Mouse (Mus musculus) right cerebral cortex, adult 2 months (tissue): ENCODE results near the gene Saa3.
"Not testable (repeated sequence)": the region's sequence is repeated elsewhere in the genome, so short reads cannot be mapped to it uniquely, and the experiment has no call there.

Experiments
- DNase-seq, 2 experiments: peaks; one replicate each; pipeline ENCODE4 v3.0.0; 2021 to 2022; ENCODE audit warnings: low spot score in 2 of 2

Gene Saa3

DNA sequence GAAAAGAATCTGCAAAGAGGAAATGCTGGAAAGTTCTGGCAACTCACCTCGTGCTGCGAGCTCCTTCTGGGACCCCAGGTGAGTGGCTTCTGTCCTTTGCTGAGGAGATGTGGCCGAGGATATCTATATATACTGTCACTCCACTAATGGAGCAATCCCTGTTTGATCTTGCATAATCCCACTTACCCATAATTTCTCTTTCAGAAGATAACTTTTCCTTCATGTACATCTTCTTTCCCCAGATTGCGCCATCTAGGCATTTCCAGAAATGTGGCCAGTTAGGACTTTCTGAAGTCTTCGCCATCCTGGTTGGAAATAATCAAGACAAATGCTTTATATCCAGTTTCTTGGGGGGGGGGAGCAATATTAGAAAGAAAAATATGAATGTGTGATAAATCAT is at the start of gene Saa3:
Gene Saa3 (minus strand): TSS at position 101 of the 400 bp plus-strand sequence.
- no peak for DNase-seq

- no peak for DNase-seq
Measured at GRCm38 (mm10) chr7:46764672-46765071, 49.2 kb upstream of the Saa3 start.

- DNase-seq, result no peak
Measured at GRCm38 (mm10) chr7:46762601-46763000, 47.1 kb upstream of the Saa3 start.

DNA sequence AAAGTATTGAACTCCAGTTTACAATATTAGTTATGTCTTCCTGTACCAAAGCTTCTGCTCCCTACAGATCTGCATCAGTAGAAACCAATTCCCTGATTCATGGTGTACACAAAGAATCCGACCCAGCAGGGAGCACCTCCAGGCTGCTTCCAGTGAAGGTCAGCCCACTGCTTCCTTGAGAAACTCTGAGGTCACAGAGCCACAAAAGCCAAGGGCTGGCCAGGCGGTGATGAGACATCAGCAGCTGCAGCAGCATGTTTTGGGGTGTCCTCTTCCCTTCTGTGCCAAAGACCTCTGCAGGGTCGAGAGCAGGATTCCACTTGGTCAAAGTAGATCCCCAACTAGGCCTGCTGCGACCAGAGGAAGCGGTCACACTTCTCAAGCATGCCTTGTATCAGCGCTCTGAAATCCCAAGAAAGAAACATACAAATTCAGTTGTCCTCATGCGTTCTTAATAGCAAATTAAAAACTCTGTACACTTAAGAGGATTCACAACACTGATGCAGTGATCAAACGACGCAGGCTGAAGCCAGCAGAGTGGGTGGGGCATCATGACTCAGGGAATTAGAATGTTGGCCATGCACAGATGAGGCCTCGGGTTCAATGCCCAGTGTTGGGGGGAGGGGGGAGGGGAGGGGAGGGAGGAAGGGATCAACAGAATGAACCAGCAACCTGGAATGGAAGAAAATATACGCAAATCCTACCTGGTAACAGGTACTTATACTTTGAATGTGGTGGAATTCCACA is 45.7 kb upstream of the Saa3 start:
- DNase-seq, result no peak

GRCm38 (mm10) chr7:46751490-46751889 is 36.0 kb upstream of the Saa3 start, which contains the start of gene Saa2:
Saa2 (plus strand) TSS chr7:46751790.
- no peak for DNase-seq

GRCm38 (mm10) chr7:46748459-46748858 is 33.0 kb upstream of the Saa3 start:
- no peak for DNase-seq

GRCm38 (mm10) chr7:46746381-46746780 is 30.9 kb upstream of the Saa3 start:
- DNase-seq, result no peak

GRCm38 (mm10) chr7:46745816-46746215 is 30.3 kb upstream of the Saa3 start:
- DNase-seq, result no peak

DNA sequence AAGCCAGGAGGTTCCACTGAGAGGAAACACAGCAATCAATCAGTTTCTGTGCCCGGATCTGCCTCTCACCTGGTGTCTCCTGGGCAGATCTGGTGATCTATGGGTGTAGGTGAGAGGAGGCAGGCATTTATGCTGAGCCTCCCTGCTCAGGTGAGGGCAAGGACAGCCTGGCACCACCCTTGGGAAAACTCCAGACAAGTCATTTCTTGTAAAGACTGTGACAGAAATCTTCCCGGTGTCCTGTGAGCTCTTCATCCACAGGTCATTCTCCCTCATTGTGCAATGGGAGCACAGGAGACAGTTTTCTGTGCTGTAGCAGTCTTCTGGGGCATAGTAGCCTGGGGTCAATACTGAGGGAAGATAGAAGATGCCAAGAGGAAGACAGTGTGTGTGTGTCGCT is 27.4 kb upstream of the Saa3 start, which contains the start of gene Saa1:
Gene Saa1 (minus strand): TSS at position 101 of the 400 bp plus-strand sequence.
- not testable (repeated sequence) for DNase-seq

- DNase-seq, result not testable (repeated sequence)
Measured at GRCm38 (mm10) chr7:46740041-46740440, 24.5 kb upstream of the Saa3 start.

GRCm38 (mm10) chr7:46738561-46739460 is 23.3 kb upstream of the Saa3 start:
- no peak for DNase-seq

DNA sequence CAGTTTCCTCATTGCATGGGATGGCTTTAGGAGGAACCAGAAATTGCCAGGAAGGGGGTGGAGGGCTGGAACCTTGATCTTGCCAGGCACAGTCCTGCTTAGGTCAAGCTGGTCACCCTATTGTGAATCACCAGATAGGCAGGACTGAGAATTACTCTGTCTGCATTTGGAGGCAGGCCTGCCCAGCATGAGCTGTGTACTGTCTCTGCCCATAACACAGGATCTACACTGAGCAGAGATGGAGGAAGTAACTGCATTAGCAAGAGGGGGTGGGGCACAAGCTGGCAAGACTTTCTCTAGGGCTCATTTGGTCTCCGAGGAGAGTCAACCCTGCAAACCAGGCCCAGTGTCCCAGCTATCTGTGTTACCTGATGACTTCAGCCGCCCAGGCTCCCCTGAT is 19.5 kb upstream of the Saa3 start:
- DNase-seq, result no peak

DNA sequence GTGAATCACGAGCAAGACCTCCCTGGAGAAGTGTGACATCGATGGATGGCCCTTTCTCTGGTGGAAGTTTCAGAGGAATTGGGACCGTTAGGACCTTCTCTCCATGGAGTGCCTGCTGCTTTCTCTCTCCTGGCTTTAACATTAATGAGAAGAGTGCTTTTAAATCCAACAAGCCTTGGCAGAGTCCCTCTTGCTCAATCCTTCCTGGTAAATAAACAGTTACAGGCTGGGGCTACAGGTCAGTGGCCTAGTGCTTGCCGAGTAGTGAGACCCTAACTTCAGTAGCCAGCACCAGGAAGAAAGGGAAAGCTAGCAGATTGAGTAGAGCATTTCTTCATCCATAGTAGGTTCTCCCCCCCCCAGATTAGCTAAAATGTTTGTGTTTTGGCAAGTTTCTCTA is 17.0 kb upstream of the Saa3 start, which contains the start of gene Saa4:
Gene Saa4 (minus strand): TSS at position 146 of the 400 bp plus-strand sequence.
- DNase-seq, result no peak

- no peak for DNase-seq
Measured at GRCm38 (mm10) chr7:46727584-46727983, 12.1 kb upstream of the Saa3 start.

- DNase-seq, result peak; percentile 20 to 30
Measured at GRCm38 (mm10) chr7:46724396-46724795, 8.9 kb upstream of the Saa3 start.

- no peak for DNase-seq
Measured at GRCm38 (mm10) chr7:46723849-46724248, 8.3 kb upstream of the Saa3 start.

DNA sequence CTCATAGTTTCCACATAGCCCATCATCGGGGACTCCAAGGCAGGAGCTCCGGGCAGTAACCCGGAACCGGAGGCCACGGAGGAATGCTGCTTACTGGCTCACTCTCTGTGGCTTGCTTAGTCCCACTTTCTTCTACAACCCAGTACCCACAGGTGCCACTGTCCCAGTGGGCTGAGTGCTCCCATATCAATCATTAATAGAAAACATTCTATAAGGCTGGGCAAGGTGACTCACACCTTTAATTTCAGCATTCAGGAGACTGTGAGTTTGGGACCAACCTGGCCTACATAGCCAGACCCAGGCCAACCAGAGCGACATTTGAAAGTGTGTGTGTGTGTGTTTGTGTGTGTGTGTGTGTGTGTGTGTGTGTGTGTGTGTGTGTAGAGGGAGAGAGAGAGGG is 7.9 kb upstream of the Saa3 start:
- no peak for DNase-seq

DNA sequence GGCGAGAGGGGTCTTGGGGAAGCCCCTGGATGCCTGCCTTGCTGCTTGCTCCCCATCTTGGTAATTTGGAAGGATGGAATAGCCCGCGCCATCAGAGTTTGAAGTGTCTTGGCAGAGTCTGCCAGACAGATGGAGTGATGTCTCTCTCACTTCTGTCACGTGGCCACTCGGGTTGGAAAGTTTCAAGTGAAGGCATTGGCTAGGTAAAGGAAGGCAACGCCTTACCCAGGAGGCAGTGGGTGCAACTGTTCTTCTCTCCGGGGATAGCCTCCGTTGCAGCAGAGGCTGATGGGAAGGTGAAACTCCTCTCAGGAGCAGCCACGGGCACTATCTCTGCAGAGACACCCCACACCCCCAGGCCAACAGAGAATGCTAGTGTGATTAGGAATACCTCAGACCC is 5.0 kb upstream of the Saa3 start:
- no peak for DNase-seq

DNA sequence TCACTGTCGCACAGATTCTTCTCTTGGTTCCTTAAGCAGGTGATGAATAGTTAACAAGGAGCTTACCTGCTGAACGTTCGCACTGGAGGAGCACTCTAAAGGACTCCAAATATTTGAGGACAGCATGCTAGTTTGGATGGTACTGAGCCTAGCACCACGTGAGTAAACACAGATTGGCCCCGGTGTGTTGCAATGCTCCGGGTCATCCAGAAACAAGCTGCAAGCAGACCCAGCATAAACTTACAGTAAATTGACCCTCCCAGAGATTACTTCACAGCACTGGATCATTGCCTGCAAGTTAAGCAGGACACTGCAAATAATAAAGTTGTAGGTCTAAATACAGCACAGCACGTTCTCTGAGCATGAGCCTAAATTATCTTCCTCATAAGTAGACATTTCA is 4.0 kb upstream of the Saa3 start:
- DNase-seq, result no peak

GRCm38 (mm10) chr7:46718591-46719270 is 3.2 kb upstream of the Saa3 start:
- no peak for DNase-seq

DNA sequence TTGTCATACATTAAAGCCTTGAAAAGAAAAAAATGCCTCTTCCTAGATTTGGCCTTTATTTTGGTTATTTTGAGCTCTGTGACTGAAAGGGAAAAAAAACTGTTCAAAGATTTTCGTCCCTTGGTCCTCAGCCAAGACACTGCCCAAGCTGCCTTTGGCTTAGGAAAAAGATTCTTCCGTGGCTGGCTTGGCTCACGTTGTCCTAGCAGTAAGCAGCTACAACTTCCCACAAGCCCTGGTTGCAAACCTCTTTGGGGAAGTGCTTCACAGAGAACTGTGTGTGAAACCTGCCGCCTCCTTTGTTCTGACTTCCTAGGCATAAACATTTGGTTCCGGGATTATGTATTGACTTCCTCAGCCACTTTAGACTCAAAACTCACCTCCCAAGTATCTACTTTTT is 1.4 kb upstream of the Saa3 start:
- no peak for DNase-seq

DNA sequence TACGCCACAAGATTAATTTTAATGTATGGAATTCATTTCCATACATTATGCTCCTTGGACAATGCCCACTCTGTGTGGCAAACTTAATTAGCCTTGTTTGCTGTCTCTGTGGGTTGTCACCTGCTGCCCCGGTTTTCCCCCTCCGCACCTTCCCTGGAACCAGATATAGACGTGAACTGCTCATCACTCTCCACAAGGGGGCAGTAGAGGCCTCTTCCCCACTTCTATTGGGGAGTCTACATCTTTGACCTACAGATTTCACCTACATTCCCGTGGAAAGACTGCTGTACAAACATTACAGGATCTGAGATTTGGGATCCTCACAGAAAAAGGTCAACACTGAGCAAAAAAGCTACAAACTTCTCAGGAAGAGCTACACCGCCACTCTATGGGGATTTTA is 982 bp downstream of the Saa3 start:
- DNase-seq, result peak; percentile 61 to 74
